Mouse (Mus musculus) heart, postnatal 0 days (tissue): ENCODE measurements at regions not wholly inside any gene's neighbourhood (a gene's known extent, or its start where the extent isn't known, plus 50 kb on each side); places are given as distances from the start of the nearest gene placed in this dataset.

Experiments
- CTCF ChIP-seq: IDR thresholded peaks from 2 replicates; pipeline ENCODE4 v1.5.1; 2016; ENCODE audit warnings: antibody characterized with exemption, control low read depth, low read depth
- EP300 ChIP-seq: IDR thresholded peaks from 2 replicates; pipeline ENCODE4 v1.6.1; 2016; ENCODE audit warnings: antibody characterized with exemption, low read depth

GRCm38 (mm10) chr10:118043761-118044160 is 97.8 kb upstream of the Mdm1 start:
- no peak for TF ChIP-seq CTCF
- no peak for TF ChIP-seq EP300
